Mouse (Mus musculus) spleen, postnatal 10 days (tissue): ENCODE data around the gene Fgf22.

Source experiments
- DNase-seq, 2 experiments: peaks; one replicate each; pipeline ENCODE4 v3.0.0; 2021 to 2022; ENCODE audit warnings: low spot score in 2 of 2

Fgf22 gene

DNA sequence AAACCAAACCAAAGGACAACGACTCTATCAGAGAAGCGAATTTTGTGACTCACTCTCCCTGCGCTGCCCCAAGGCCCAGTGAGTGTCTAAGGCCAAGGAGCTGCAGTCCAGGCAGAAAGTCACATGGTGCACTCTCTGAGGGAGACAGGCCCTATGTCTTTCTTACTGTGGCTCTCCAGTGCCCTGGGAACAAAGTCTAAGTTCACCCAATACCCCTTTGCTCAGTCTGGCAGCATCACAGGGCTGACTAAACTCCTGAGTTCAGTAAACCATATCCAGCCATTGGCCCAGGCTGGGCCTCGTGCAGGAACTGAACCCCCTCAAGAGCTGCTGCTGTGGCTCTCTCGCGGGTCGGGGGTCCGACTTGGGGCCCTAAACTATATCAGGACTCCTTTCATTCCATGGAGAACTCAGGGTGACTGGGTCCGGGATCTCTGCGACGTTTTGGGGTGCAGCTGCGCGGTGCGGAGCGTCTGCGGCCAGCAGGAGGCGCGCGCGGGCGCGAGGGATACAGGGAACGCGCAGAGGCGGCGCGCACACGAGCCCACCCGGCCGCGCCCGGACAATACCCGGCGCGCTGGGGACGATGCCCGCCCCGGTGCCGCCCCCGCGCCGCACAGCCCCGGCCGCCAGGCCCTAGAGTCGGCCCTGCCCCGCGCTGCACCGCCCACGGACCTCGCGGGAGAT, 38.3 kb downstream of the Fgf22 start, which contains the start of gene Palm:
TSS of gene Palm (plus strand) at position 522 of the 687 bp plus-strand sequence.
- peak; percentile 83 to 89 for DNase-seq

DNA sequence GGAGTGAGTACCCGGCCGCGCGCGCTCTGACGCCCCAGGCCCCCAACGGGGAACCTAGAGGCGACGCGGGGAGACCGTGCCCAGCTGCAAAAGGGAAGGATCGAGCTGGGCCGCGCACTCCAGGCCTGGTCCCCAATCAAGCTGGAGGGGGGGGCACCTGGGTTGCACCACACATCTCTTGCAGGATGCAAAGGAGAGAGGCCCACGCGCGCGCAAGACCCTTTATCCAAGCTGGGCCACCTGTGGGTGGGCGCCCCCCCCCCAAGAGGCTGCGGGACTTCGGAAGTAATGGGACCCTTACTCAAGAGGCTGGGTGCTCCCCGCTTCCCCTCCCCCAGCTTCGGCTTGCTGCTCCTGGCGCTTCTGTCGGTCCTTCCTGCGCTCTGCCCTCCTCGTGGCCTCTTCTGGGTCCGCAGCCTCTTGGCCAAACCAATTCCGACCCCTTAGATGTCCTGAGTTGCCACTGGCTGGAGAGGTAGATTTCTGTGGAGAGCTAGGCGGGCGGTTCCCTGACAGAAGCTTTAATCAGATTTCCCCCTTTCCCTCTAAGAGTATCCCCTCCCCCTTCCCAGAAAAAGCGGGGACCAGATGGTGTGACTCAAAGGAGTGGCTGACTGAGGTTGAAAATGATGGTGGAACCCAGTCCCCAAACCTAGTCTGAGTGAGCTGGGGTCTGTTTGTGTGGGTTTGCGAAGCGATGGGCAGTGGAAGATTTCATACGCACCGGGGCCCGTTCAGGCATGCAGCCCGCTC, 39.0 kb downstream of the Fgf22 start:
- DNase-seq = peak in 1 of 2 experiments; percentile 47

DNA sequence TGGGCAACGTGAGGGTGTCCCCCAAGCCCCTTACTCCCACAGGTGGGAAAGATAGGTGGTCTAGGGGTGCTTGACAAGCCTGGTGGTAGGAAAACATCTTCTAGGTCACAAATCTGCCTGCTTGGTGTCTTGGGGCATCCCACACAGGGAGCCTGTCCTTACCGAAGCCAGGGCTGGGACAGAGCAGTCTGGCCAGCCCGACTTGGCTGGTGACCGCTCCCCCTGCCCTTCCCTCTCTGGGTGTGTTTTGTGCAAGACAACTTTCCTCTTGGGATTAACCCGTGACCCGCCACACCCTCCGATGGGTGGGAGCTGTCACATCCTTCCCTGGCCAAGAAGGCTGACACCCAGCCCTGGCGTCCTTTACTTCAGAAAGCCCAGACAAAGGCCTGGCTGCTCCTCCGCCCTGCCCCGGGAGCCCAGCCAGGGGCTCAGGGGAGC, 39.6 kb downstream of the Fgf22 start:
- no peak for DNase-seq

DNA sequence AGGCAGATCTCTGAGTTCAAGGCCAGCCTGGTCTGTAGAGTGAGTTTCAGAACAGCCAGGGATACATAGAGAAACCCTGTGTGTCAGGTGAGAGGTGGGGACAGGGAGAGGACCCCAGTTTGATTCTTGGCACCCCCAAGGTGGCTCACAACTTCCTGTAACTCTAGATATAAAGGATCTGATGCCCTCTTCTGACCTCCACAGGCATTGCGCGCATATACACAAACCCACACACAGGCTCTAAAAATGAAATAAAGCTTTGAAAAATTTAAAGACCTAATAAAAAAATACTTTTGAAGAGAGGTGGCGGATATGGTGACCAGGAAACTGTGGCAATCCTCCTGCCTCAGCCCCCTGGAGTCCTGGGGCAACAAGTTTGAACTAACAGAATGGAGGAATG, 41.0 kb downstream of the Fgf22 start:
- no peak for DNase-seq

DNA sequence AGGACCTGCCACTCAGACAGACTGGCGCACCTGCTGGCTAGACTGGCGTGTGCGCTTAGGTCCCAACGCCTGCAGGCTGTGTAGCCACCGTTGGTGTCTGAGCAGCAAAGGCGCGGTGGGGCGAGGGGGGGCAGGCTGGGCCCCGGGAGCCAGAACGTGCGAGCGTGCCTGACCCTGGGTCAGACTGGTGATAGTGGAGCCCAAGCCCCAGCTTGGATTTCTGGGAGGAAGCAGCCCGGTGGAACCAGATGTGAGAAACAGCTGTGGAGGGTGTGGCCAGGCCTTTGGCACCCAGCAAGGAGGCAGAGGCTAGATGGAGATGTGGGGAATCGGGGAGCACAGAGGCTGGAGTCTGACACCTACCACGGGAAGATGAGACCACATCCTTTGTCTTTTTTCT, 42.5 kb downstream of the Fgf22 start:
- no peak for DNase-seq

DNA sequence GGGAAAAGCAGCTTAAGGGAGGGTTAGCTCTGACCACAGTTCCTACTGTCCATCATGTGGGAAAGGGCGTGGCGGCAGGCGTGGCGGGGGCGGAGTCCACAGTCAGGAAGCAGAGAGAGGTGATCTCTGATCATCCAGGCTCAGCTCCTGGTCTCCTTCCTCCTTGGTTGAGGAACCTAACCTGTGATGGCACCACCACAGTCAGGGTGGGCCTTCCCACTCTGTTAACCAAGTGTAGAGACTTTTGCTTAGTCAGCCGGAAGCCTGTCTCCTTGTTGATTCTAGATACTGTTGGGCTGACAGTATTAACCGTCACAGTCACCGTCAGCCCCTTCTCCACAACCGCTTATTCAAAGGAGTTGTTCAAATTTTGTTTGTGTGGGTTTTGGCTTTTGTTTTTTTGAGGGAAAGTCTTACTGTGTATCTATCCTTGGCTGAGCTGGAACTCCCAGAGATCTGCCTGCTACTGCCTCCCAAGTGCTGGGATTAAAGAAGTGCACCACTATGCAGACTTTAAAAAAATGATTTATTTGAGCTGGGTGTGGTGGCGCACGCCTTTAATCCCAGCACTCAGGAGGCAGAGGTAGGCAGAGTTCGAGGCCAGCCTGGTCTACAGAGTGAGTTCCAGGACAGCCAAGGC, 43.5 kb downstream of the Fgf22 start:
- DNase-seq = peak in 1 of 2 experiments; percentile 56

DNA sequence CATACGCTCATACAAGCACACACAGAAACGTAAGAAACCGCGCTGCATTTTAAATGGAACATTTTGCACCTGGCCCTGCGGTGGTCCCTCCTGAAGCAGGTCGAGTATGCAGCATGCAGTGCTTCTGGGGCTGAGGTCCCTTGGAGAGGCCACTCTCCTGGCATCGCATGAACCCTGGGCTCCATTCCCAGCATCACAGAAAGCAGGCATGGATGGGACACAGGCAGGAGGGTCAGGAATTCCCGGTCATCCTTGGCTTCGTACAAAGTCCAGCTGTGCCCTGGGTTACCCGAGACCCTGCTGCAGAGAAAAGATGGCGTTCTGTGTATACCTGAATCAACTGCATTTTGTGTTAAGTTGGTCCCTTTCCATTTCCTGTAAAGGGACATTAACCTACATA, 45.6 kb downstream of the Fgf22 start:
- no peak for DNase-seq

DNA sequence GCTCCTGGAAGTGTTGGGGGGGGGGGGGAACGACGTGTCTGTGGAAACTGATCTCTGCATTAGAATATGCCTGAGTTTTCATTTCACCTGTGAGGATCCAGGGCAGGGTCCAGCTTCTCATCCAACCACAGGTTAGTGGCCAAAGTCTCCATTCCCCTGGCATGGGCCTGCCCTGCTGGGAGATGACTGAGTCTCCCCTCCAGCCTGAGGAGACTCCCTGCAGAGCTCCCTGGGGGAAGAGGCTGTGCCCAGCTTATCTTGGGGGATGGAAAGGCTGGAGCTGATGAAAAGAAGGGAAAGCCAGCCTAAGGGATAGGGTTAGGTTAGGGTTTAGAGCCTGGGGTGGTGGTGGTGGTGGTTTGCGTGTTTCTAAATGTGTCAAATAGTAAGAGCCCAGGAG, 47.0 kb downstream of the Fgf22 start:
- DNase-seq = no peak

DNA sequence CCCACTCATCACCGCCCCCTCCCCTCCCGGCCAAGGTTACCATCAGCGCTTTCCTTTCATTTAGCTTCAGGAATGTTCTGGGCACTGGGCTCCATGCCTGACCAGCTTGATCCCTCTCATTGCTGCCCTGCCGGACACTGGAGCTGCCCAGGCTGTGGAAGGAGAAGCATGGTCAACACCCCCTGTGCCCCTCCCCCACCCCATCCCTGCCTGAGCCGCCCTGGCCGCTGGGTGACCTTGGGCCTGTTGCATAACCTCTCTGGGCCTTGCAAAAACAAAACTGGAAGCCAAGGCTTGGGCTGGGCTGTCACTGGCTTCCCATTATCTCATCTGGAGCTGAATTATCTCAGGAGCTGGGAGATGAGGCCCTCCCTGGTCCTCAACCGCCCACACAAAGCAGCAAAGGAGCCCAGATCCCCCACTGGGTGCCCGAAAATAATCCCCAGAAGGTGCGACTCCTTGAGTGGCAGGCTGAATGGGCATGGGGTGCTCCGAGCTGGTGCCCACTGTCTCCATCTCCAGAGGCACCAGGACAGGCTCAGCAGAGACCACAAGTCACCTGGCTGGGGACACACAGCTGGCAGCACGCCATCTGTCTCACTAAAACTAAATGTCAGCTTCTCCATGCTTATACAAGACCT, 47.6 kb downstream of the Fgf22 start:
- no peak for DNase-seq

DNA sequence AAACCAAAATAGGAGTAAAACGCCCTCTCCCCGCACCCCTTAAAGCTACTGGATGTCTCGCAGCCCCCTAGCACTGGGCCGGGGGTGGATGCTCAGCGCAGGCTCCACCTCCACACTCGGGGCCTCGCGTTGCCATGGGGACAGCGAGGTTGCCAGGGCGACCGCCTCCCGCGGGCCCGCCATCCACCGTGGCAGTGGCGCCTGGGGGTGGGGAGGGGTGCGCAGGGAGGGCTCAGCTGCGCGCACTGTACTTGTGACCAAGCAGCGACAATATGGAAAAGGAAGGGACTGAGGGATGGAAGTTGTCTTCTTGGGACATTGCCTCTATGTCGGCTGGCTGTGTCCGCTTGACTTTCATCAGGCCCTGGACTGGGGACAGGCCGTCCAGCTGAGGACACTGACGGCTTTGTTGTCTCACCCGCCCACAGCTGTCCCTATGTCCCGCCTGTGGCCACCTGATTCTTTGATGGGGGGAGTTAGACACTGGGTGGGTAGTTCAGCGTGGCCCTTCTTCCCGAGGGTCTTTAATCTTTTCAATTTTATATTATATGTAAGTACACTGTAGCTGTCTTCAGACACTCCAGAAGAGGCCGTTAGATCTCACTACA, 48.9 kb downstream of the Fgf22 start:
- no peak for DNase-seq

DNA sequence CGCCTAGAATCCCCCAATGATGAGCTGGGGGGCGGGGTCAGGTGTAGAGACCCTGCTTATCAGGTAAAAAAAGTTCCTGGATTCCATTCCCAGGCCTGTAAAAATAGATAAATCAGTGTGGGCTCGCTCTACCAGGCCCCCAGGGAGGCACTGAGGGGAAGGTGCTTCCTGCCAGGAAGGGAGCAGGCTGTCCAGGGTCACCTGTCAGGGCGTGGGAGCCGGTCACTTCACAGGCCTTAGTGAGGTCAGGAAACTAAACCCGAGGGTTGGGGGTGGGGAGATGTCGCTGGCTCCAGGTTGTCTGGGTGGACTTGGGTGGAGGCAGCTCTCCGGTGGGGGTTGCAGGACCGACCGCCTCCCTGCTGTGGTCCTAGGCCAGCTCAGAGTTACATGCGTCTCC, 50.8 kb downstream of the Fgf22 start:
- DNase-seq = no peak

DNA sequence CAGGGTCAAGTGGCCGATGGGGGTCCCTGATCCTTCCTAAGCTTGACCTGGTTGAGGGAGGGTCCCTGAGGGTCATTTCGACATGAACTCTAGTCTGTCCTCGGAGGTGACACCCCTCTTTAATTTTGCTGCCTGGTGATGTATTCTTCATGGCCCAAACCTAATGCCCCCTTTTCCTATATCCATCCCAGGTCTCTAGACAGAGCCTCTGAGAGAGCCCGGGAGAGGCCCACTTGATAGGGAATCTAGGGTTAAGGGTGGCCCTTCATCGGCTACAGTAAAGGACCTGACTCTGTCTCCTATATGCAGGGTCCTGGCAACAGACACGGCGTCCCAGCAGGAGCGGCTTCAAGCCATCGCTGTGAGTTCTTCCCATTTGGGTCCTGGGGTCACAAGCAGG, 51.5 kb downstream of the Fgf22 start:
- DNase-seq = no peak

DNA sequence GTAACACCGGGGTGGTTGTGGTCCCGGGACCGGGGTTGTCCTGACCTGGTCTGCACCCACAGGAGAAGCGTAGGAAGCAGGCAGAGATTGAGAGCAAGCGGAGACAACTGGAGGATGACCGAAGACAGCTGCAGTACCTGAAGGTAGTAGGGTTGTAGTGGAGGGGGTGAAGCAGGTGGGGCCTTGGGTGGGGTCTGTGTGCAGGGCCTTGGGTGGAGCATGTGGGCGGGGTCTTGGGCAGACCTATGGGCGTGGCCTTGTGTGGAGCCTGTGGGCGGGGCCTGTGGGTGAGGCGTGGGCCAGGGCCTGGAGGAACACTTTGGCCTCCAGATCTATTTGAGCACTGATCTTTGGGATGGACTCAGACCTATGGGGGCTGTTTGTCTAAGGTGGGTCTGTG, 52.1 kb downstream of the Fgf22 start:
- no peak for DNase-seq

DNA sequence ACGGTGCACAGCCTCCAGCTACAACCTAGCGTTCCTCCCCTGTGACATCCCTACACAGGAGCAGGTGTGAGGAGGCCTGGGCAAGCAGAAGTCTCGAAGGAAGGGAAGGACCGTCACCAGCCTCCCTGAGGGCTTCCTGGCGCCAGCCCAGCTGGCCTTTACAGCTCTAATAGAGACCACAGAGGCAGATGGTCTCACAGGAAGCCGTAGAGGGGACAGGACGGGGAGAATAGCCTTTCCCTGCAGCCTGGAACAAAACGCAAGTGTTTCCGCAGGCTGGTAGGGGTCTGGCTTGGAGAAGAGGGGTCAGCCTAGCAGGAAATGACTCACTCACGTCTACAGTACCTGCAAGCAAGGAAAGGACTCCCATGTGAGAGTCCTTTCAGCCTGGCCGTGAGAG, 53.0 kb downstream of the Fgf22 start:
- no peak for DNase-seq
